Mouse (Mus musculus) neural tube, embryonic 11.5 days (tissue): Measurements from ENCODE around the gene Pwp2. TPM values are rescaled to one million over a fixed set of nuclear protein-coding genes. Genes with fewer than 3 reads are reported as not detected.

Experiments used
- ATAC-seq: fragments of 200-750 bp; cut with Nextera tagmentation; 2 replicates; pipeline ENCODE4 v1.8.0; 2017; ENCODE audit warnings: moderate number of reproducible peaks, mild to moderate bottlenecking, moderate TSS enrichment, moderate library complexity; ENCODE audit not compliant: insufficient read depth, low FRiP score, low TSS enrichment
- DNase-seq: peaks from one replicate; pipeline ENCODE4 v3.0.0-alpha.2; 2015; ENCODE audit warnings: low spot score
- H3K27ac ChIP-seq: fragments of 300-500 bp; sonication (generic); 2 replicates; pipeline ENCODE4 v1.5.1; 2014; ENCODE audit warnings: low read depth, mild to moderate bottlenecking, low read length
- H3K27me3 ChIP-seq: fragments of 300-500 bp; sonication (generic); 2 replicates; pipeline ENCODE4 v1.6.1; 2014; ENCODE audit warnings: mild to moderate bottlenecking, low read length, mixed read lengths; ENCODE audit not compliant: control insufficient read depth, insufficient read depth
- H3K36me3 ChIP-seq: fragments of 300-500 bp; sonication (generic); 2 replicates; pipeline ENCODE4 v1.6.1; 2014; ENCODE audit warnings: mild to moderate bottlenecking, low read length, moderate library complexity, mixed read lengths; ENCODE audit not compliant: control insufficient read depth, insufficient read depth
- H3K4me1 ChIP-seq: fragments of 300-500 bp; sonication (generic); 2 replicates; pipeline ENCODE4 v1.6.1; 2014; ENCODE audit warnings: low read length, mixed read lengths; ENCODE audit not compliant: control insufficient read depth, insufficient read depth
- H3K4me2 ChIP-seq: fragments of 300-500 bp; sonication (generic); 2 replicates; pipeline ENCODE4 v1.6.1; 2014; ENCODE audit warnings: low read depth, mild to moderate bottlenecking, moderate library complexity
- H3K4me3 ChIP-seq: fragments of 300-500 bp; sonication (generic); 2 replicates; pipeline ENCODE4 v1.5.1; 2014; ENCODE audit warnings: low read depth, low read length
- H3K9ac ChIP-seq: fragments of 300-500 bp; sonication (generic); 2 replicates; pipeline ENCODE4 v1.6.1; 2014; ENCODE audit warnings: mild to moderate bottlenecking, low read length
- H3K9me3 ChIP-seq: fragments of 300-500 bp; sonication (generic); 2 replicates; pipeline ENCODE4 v1.6.1; 2016; ENCODE audit warnings: low read length; ENCODE audit not compliant: control insufficient read depth
- WGBS: fragments of 180-500 bp; shearing (Covaris S2); extraction: QIAGEN DNeasy Blood & Tissue Kit; methylation state at CpG from one replicate; pipeline ENCODE4 v1.1.7; 2014; 5-methylcytosine and 5-hydroxymethylcytosine counted together
- polyA plus RNA-seq: library from polyadenylated mRNA; unstranded; fragments of >200 nt; fragmentation: Nextera tagmentation; extraction: Ambion mirVana; gene quantifications from 2 replicates; pipeline ENCODE4 v1.2.1, GENCODE M21; 2014

The Pwp2 gene
- polyA plus RNA-seq, 1 experiment from 2014 or later, result 24.6 TPM

- peaks cover 9% of the 10 kb centered on the region for H3K36me3 ChIP-seq
- H3K27me3 ChIP-seq, result no peaks in the 10 kb centered on the region
- no peaks in the 10 kb centered on the region for H3K9me3 ChIP-seq
- H3K4me1 ChIP-seq, result peaks cover 9% of the 10 kb centered on the region; the same call in 1 of the 2 replicates
- no peak overlapping the region for H3K27ac ChIP-seq
- H3K4me3 ChIP-seq, result peak overlapping the region; percentile 77
- 28% methylated on average over 9 of the region's 9 CpGs for WGBS
- DNase-seq, result no peak
- peak overlapping the region; percentile 93 for H3K4me2 ChIP-seq
- peak overlapping the region; percentile 35 for H3K9ac ChIP-seq
- ATAC-seq, result peak; percentile 46; the same call in 1 of the 2 replicates
Observed at GRCm38 (mm10) chr10:78185381-78185725, 404 bp upstream of the Pwp2 start.

- no peak overlapping the region for H3K4me2 ChIP-seq
- H3K4me1 ChIP-seq, result peaks cover 9% of the 10 kb centered on the region; the same call in 1 of the 2 replicates
- no peaks in the 10 kb centered on the region for H3K9me3 ChIP-seq
- H3K36me3 ChIP-seq, result peaks cover 16% of the 10 kb centered on the region
- H3K27me3 ChIP-seq, result no peaks in the 10 kb centered on the region
- WGBS, result 78% methylated on average over 3 of the region's 3 CpGs
- DNase-seq (no peak), ATAC-seq (no peak)
- no peak overlapping the region for H3K9ac ChIP-seq
- no peak overlapping the region for H3K4me3 ChIP-seq
- no peak overlapping the region for H3K27ac ChIP-seq
Observed at GRCm38 (mm10) chr10:78183577-78183976, 1.4 kb downstream of the Pwp2 start.

GRCm38 (mm10) chr10:78182321-78182720 lies 2.6 kb downstream of the Pwp2 start:
- no peak overlapping the region for H3K9ac ChIP-seq
- peaks cover 20% of the 10 kb centered on the region for H3K36me3 ChIP-seq
- H3K4me3 ChIP-seq, result no peak overlapping the region
- H3K9me3 ChIP-seq, result no peaks in the 10 kb centered on the region
- no peak overlapping the region for H3K27ac ChIP-seq
- no peak for DNase-seq
- no peak for ATAC-seq
- 96% methylated on average over 17 of the region's 17 CpGs for WGBS
- H3K4me2 ChIP-seq, result no peak overlapping the region
- no peaks in the 10 kb centered on the region for H3K27me3 ChIP-seq
- peaks cover 9% of the 10 kb centered on the region; the same call in 1 of the 2 replicates for H3K4me1 ChIP-seq

- DNase-seq (no peak), ATAC-seq (no peak)
- H3K36me3 ChIP-seq, result peaks cover 29% of the 10 kb centered on the region
- H3K4me2 ChIP-seq, result no peak overlapping the region
- no peak overlapping the region for H3K4me3 ChIP-seq
- H3K9ac ChIP-seq, result no peak overlapping the region
- 95% methylated on average over 5 of the region's 5 CpGs for WGBS
- no peaks in the 10 kb centered on the region for H3K4me1 ChIP-seq
- no peaks in the 10 kb centered on the region for H3K9me3 ChIP-seq
- no peaks in the 10 kb centered on the region for H3K27me3 ChIP-seq
- no peak overlapping the region for H3K27ac ChIP-seq
Observed at GRCm38 (mm10) chr10:78174474-78174873, 10.5 kb downstream of the Pwp2 start.

- Histone ChIP-seq H3K4me2 (no peak overlapping the region), H3K36me3 (peaks cover 15% of the 10 kb centered on the region), H3K27ac (no peak overlapping the region), H3K27me3 (no peaks in the 10 kb centered on the region), H3K4me1 (no peaks in the 10 kb centered on the region), H3K9me3 (no peaks in the 10 kb centered on the region), H3K9ac (no peak overlapping the region), H3K4me3 (no peak overlapping the region)
- DNase-seq (no peak), ATAC-seq (no peak)
- WGBS, result 94% methylated on average over 9 of the region's 9 CpGs
Observed at GRCm38 (mm10) chr10:78171581-78171980, 13.4 kb downstream of the Pwp2 start.

GRCm38 (mm10) chr10:78171057-78171456 lies 13.9 kb downstream of the Pwp2 start:
- 92% methylated on average over 7 of the region's 7 CpGs for WGBS
- Histone ChIP-seq H3K27ac (no peak overlapping the region), H3K36me3 (peaks cover 15% of the 10 kb centered on the region), H3K4me3 (no peak overlapping the region), H3K9ac (no peak overlapping the region), H3K4me2 (no peak overlapping the region), H3K4me1 (no peaks in the 10 kb centered on the region), H3K9me3 (no peaks in the 10 kb centered on the region), H3K27me3 (no peaks in the 10 kb centered on the region)
- DNase-seq (no peak), ATAC-seq (no peak)

GRCm38 (mm10) chr10:78170445-78170844 lies 14.5 kb downstream of the Pwp2 start:
- Histone ChIP-seq H3K36me3 (peaks cover 15% of the 10 kb centered on the region), H3K4me3 (no peak overlapping the region; the same call in 1 of the 2 replicates), H3K4me2 (peak overlapping the region; percentile 74), H3K27ac (no peak overlapping the region), H3K9ac (no peak overlapping the region), H3K27me3 (no peaks in the 10 kb centered on the region), H3K9me3 (no peaks in the 10 kb centered on the region), H3K4me1 (no peaks in the 10 kb centered on the region)
- WGBS, result 56% methylated on average over 2 of the region's 2 CpGs
- ATAC-seq (no peak), DNase-seq (no peak)

GRCm38 (mm10) chr10:78169281-78170042 lies 15.5 kb downstream of the Pwp2 start, which contains the start of gene D10Jhu81e:
Gene D10Jhu81e (minus strand): TSS chr10:78169782.
- ATAC-seq, result peak; percentile 95
- DNase-seq, result peak; percentile 99
- no peak within 1 kb of the TSS for H3K27ac ChIP-seq
- 2% methylated on average over 47 of the region's 50 CpGs for WGBS
- peak within 1 kb of the TSS; percentile 58 for H3K4me3 ChIP-seq
- H3K4me2 ChIP-seq, result peak within 1 kb of the TSS; percentile 74
- H3K4me1 ChIP-seq, result no peaks in the 10 kb centered on the region
- H3K27me3 ChIP-seq, result no peaks in the 10 kb centered on the region
- peak within 1 kb of the TSS; percentile 57 for H3K9ac ChIP-seq
- H3K9me3 ChIP-seq, result no peaks in the 10 kb centered on the region
- peaks cover 13% of the 10 kb centered on the region for H3K36me3 ChIP-seq

- Histone ChIP-seq H3K27ac (no peak overlapping the region), H3K4me3 (peak overlapping the region; percentile 58), H3K9ac (no peak overlapping the region), H3K27me3 (no peaks in the 10 kb centered on the region), H3K36me3 (peaks cover 13% of the 10 kb centered on the region), H3K4me1 (no peaks in the 10 kb centered on the region), H3K9me3 (no peaks in the 10 kb centered on the region), H3K4me2 (peak overlapping the region; percentile 74)
- ATAC-seq (no peak), DNase-seq (no peak)
- WGBS, result 85% methylated on average over 11 of the region's 11 CpGs
Observed at GRCm38 (mm10) chr10:78168792-78169191, 16.2 kb downstream of the Pwp2 start.
